Mouse (Mus musculus): ENCODE data around the gene Slc8a1. TPM values are rescaled to one million over a fixed set of nuclear protein-coding genes. Genes with fewer than 3 reads are reported as not detected.

Gene Slc8a1
- polyA plus RNA-seq, 1 experiment from 2014 or later: 2.3 TPM

- ATAC-seq (replicated peaks; ENCODE audit: low FRiP score) (no peak), DNase-seq (ENCODE audit: low spot score) (no peak)
- no peak overlapping the region for H3K9ac ChIP-seq (ENCODE audit: low read depth, low read length)
- H3K27ac ChIP-seq (ENCODE audit: low read depth, low read length): no peak overlapping the region
- H3K4me1 ChIP-seq (replicated peaks; ENCODE audit: control insufficient read depth, insufficient read depth, low read length): no peaks in the 10 kb centered on the region
- H3K9me3 ChIP-seq (ENCODE audit: control insufficient read depth, low read length): no peaks in the 10 kb centered on the region
- no peak overlapping the region for H3K4me3 ChIP-seq (ENCODE audit: low read depth, low read length)
- H3K27me3 ChIP-seq (replicated peaks; ENCODE audit: control insufficient read depth, insufficient read depth, low read length): no peaks in the 10 kb centered on the region
- no peak overlapping the region for H3K4me2 ChIP-seq
- 82% methylated on average over 4 of the region's 4 CpGs for WGBS
- no peaks in the 10 kb centered on the region for H3K36me3 ChIP-seq (ENCODE audit: control insufficient read depth, insufficient read depth, low read length)
These were observed 868 bp downstream of the Slc8a1 start for GRCm38 (mm10) chr17:81737309-81737708.

GRCm38 (mm10) chr17:81735583-81735982 lies 2.6 kb downstream of the Slc8a1 start:
- Histone ChIP-seq H3K27ac (ENCODE audit: low read depth, low read length) (no peak overlapping the region), H3K4me2 (no peak overlapping the region), H3K9ac (ENCODE audit: low read depth, low read length) (no peak overlapping the region), H3K4me1 (replicated peaks; ENCODE audit: control insufficient read depth, insufficient read depth, low read length) (no peaks in the 10 kb centered on the region), H3K27me3 (replicated peaks; ENCODE audit: control insufficient read depth, insufficient read depth, low read length) (no peaks in the 10 kb centered on the region), H3K36me3 (ENCODE audit: control insufficient read depth, insufficient read depth, low read length) (no peaks in the 10 kb centered on the region), H3K4me3 (ENCODE audit: low read depth, low read length) (no peak overlapping the region), H3K9me3 (ENCODE audit: control insufficient read depth, low read length) (no peaks in the 10 kb centered on the region)
- WGBS: 73% methylated on average over 2 of the region's 2 CpGs
- DNase-seq (ENCODE audit: low spot score): no peak
- no peak for ATAC-seq (replicated peaks; ENCODE audit: low FRiP score)

GRCm38 (mm10) chr17:81729891-81730290 lies 8.3 kb downstream of the Slc8a1 start:
- ATAC-seq (replicated peaks; ENCODE audit: low FRiP score) (no peak), DNase-seq (ENCODE audit: low spot score) (no peak)
- H3K9ac ChIP-seq (ENCODE audit: low read depth, low read length): no peak overlapping the region
- H3K9me3 ChIP-seq (ENCODE audit: control insufficient read depth, low read length): no peaks in the 10 kb centered on the region
- no peaks in the 10 kb centered on the region for H3K36me3 ChIP-seq (ENCODE audit: control insufficient read depth, insufficient read depth, low read length)
- no peak overlapping the region for H3K27ac ChIP-seq (ENCODE audit: low read depth, low read length)
- H3K4me1 ChIP-seq (replicated peaks; ENCODE audit: control insufficient read depth, insufficient read depth, low read length): no peaks in the 10 kb centered on the region
- 88% methylated on average over 4 of the region's 4 CpGs for WGBS
- no peak overlapping the region for H3K4me2 ChIP-seq
- H3K27me3 ChIP-seq (replicated peaks; ENCODE audit: control insufficient read depth, insufficient read depth, low read length): no peaks in the 10 kb centered on the region
- no peak overlapping the region for H3K4me3 ChIP-seq (ENCODE audit: low read depth, low read length)

GRCm38 (mm10) chr17:81712273-81712751 lies 25.9 kb downstream of the Slc8a1 start:
- Histone ChIP-seq H3K9ac (ENCODE audit: low read depth, low read length) (no peak overlapping the region), H3K4me3 (ENCODE audit: low read depth, low read length) (no peak overlapping the region), H3K27me3 (replicated peaks; ENCODE audit: control insufficient read depth, insufficient read depth, low read length) (no peaks in the 10 kb centered on the region), H3K36me3 (ENCODE audit: control insufficient read depth, insufficient read depth, low read length) (no peaks in the 10 kb centered on the region), H3K4me1 (replicated peaks; ENCODE audit: control insufficient read depth, insufficient read depth, low read length) (no peaks in the 10 kb centered on the region), H3K9me3 (ENCODE audit: control insufficient read depth, low read length) (no peaks in the 10 kb centered on the region), H3K27ac (ENCODE audit: low read depth, low read length) (no peak overlapping the region), H3K4me2 (no peak overlapping the region)
- DNase-seq (ENCODE audit: low spot score): no peak
- ATAC-seq (replicated peaks; ENCODE audit: low FRiP score): no peak
- WGBS: 39% methylated on average over 1 of the region's 1 CpGs

- no peaks in the 10 kb centered on the region for H3K9me3 ChIP-seq (ENCODE audit: control insufficient read depth, low read length)
- H3K27me3 ChIP-seq (replicated peaks; ENCODE audit: control insufficient read depth, insufficient read depth, low read length): no peaks in the 10 kb centered on the region
- H3K4me1 ChIP-seq (replicated peaks; ENCODE audit: control insufficient read depth, insufficient read depth, low read length): no peaks in the 10 kb centered on the region
- no peaks in the 10 kb centered on the region for H3K36me3 ChIP-seq (ENCODE audit: control insufficient read depth, insufficient read depth, low read length)
- ATAC-seq (replicated peaks; ENCODE audit: low FRiP score) (no peak), DNase-seq (ENCODE audit: low spot score) (no peak)
- H3K27ac ChIP-seq (ENCODE audit: low read depth, low read length): no peak overlapping the region
- WGBS: 39% methylated on average over 3 of the region's 3 CpGs
- H3K9ac ChIP-seq (ENCODE audit: low read depth, low read length): no peak overlapping the region
- H3K4me2 ChIP-seq: no peak overlapping the region
- H3K4me3 ChIP-seq (ENCODE audit: low read depth, low read length): no peak overlapping the region
These were observed 33.4 kb downstream of the Slc8a1 start for GRCm38 (mm10) chr17:81704761-81705160.

GRCm38 (mm10) chr17:81703258-81703657 lies 34.9 kb downstream of the Slc8a1 start:
- Histone ChIP-seq H3K36me3 (ENCODE audit: control insufficient read depth, insufficient read depth, low read length) (no peaks in the 10 kb centered on the region), H3K27me3 (replicated peaks; ENCODE audit: control insufficient read depth, insufficient read depth, low read length) (no peaks in the 10 kb centered on the region), H3K27ac (ENCODE audit: low read depth, low read length) (no peak overlapping the region), H3K9me3 (ENCODE audit: control insufficient read depth, low read length) (no peaks in the 10 kb centered on the region), H3K4me3 (ENCODE audit: low read depth, low read length) (no peak overlapping the region), H3K9ac (ENCODE audit: low read depth, low read length) (no peak overlapping the region), H3K4me2 (no peak overlapping the region), H3K4me1 (replicated peaks; ENCODE audit: control insufficient read depth, insufficient read depth, low read length) (no peaks in the 10 kb centered on the region)
- ATAC-seq (replicated peaks; ENCODE audit: low FRiP score) (no peak), DNase-seq (ENCODE audit: low spot score) (no peak)
- WGBS: 61% methylated on average over 2 of the region's 2 CpGs

GRCm38 (mm10) chr17:81701701-81702100 lies 36.5 kb downstream of the Slc8a1 start:
- WGBS: 59% methylated on average over 4 of the region's 4 CpGs
- H3K4me3 ChIP-seq (ENCODE audit: low read depth, low read length): no peak overlapping the region
- H3K4me1 ChIP-seq (replicated peaks; ENCODE audit: control insufficient read depth, insufficient read depth, low read length): no peaks in the 10 kb centered on the region
- no peaks in the 10 kb centered on the region for H3K36me3 ChIP-seq (ENCODE audit: control insufficient read depth, insufficient read depth, low read length)
- no peak for DNase-seq (ENCODE audit: low spot score)
- H3K9ac ChIP-seq (ENCODE audit: low read depth, low read length): no peak overlapping the region
- no peaks in the 10 kb centered on the region for H3K9me3 ChIP-seq (ENCODE audit: control insufficient read depth, low read length)
- H3K27me3 ChIP-seq (replicated peaks; ENCODE audit: control insufficient read depth, insufficient read depth, low read length): no peaks in the 10 kb centered on the region
- no peak overlapping the region for H3K27ac ChIP-seq (ENCODE audit: low read depth, low read length)
- no peak overlapping the region for H3K4me2 ChIP-seq
- ATAC-seq (replicated peaks; ENCODE audit: low FRiP score): no peak

- no peaks in the 10 kb centered on the region for H3K36me3 ChIP-seq (ENCODE audit: control insufficient read depth, insufficient read depth, low read length)
- no peak overlapping the region for H3K4me2 ChIP-seq
- no peak overlapping the region for H3K27ac ChIP-seq (ENCODE audit: low read depth, low read length)
- WGBS: 52% methylated on average over 10 of the region's 10 CpGs
- ATAC-seq (replicated peaks; ENCODE audit: low FRiP score) (no peak), DNase-seq (ENCODE audit: low spot score) (no peak)
- H3K4me1 ChIP-seq (replicated peaks; ENCODE audit: control insufficient read depth, insufficient read depth, low read length): no peaks in the 10 kb centered on the region
- no peaks in the 10 kb centered on the region for H3K9me3 ChIP-seq (ENCODE audit: control insufficient read depth, low read length)
- H3K9ac ChIP-seq (ENCODE audit: low read depth, low read length): no peak overlapping the region
- H3K27me3 ChIP-seq (replicated peaks; ENCODE audit: control insufficient read depth, insufficient read depth, low read length): no peaks in the 10 kb centered on the region
- H3K4me3 ChIP-seq (ENCODE audit: low read depth, low read length): no peak overlapping the region
These were observed 39.4 kb downstream of the Slc8a1 start for GRCm38 (mm10) chr17:81698789-81699188.

GRCm38 (mm10) chr17:81697695-81698094 lies 40.5 kb downstream of the Slc8a1 start:
- Histone ChIP-seq H3K4me2 (no peak overlapping the region), H3K4me1 (replicated peaks; ENCODE audit: control insufficient read depth, insufficient read depth, low read length) (no peaks in the 10 kb centered on the region), H3K36me3 (ENCODE audit: control insufficient read depth, insufficient read depth, low read length) (no peaks in the 10 kb centered on the region), H3K4me3 (ENCODE audit: low read depth, low read length) (no peak overlapping the region), H3K27ac (ENCODE audit: low read depth, low read length) (no peak overlapping the region), H3K27me3 (replicated peaks; ENCODE audit: control insufficient read depth, insufficient read depth, low read length) (no peaks in the 10 kb centered on the region), H3K9ac (ENCODE audit: low read depth, low read length) (no peak overlapping the region), H3K9me3 (ENCODE audit: control insufficient read depth, low read length) (no peaks in the 10 kb centered on the region)
- 59% methylated on average over 2 of the region's 2 CpGs for WGBS
- ATAC-seq (replicated peaks; ENCODE audit: low FRiP score) (no peak), DNase-seq (ENCODE audit: low spot score) (no peak)

All from liver, embryonic 11.5 days (tissue).